Mouse (Mus musculus) kidney, adult 2 months (tissue): ENCODE results near the gene Aadat.

ENCODE experiments used
- CTCF ChIP-seq: fragments of 200-500 bp; conservative IDR thresholded peaks from 2 replicates; pipeline ENCODE4 v1.5.1; 2011; ENCODE audit warnings: low read depth, mild to moderate bottlenecking, control low read depth, low read length, moderate library complexity, mixed read lengths; ENCODE audit not compliant: insufficient read depth, insufficient read length
- POLR2A ChIP-seq: fragments of 200-500 bp; IDR thresholded peaks from one replicate; pipeline ENCODE4 v1.6.1; 2011; ENCODE audit warnings: low read depth, low read length, control low read depth

DNA sequence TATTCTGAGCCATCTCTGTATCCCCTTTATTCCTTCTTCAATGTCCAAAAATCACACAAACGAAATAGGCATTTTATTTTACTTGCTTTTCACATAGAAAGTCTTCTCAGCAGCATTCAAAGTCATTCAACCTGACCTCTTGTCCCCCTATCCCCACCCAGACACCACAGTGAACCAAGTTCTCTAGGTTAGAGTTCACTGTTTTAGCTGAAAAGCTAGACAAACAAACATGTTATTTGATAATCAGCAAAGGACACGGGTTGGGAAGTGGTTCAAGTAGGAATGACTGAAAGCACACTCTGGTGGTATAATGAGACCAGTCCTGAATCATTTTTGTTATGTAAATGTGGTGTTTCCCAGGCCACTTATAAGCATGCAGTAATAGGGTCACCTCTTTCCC lies 29.2 kb downstream of the Aadat start:
- no peak for TF ChIP-seq CTCF
- TF ChIP-seq POLR2A: no peak
